Mouse (Mus musculus): ENCODE data around the gene Slitrk1. TPM values are rescaled to one million over a fixed set of nuclear protein-coding genes. Genes with fewer than 3 reads are reported as not detected.

Gene Slitrk1
- under 1 TPM in 1 of 2 experiments, not detected in 1; 0.02 TPM for polyA plus RNA-seq (2012; fragmentation: generic; extraction: Trizol)

GRCm38 (mm10) chr14:108913714-108914263 is at the start of gene Slitrk1:
TSS of gene Slitrk1 (minus strand) at chr14:108914158.

Data from C3H10T1/2 (cell line).